Mouse (Mus musculus) intestine, embryonic 14.5 days (tissue): Measurements from ENCODE around the gene Kif3c. TPM values are rescaled to one million over a fixed set of nuclear protein-coding genes. Genes with fewer than 3 reads are reported as not detected.

Experiments used
- ATAC-seq: fragments of 200-750 bp; cut with Nextera tagmentation; replicated peaks from 2 replicates; pipeline ENCODE4 v1.8.0; 2017; ENCODE audit warnings: low read depth, moderate number of reproducible peaks, moderate TSS enrichment, moderate library complexity; ENCODE audit not compliant: low FRiP score, low TSS enrichment
- DNase-seq: peaks from one replicate; pipeline ENCODE4 v3.0.0-alpha.2; 2018; ENCODE audit warnings: low spot score
- H3K27ac ChIP-seq: fragments of 300-500 bp; sonication (generic); 2 replicates; pipeline ENCODE4 v1.5.1; 2014; ENCODE audit warnings: low read depth, mild to moderate bottlenecking, control low read depth
- H3K27me3 ChIP-seq: fragments of 300-500 bp; sonication (generic); replicated peaks from 2 replicates; pipeline ENCODE4 v1.6.1; 2014; ENCODE audit warnings: low read length, control low read depth; ENCODE audit not compliant: control insufficient read depth, insufficient read depth
- H3K36me3 ChIP-seq: fragments of 300-500 bp; sonication (generic); 2 replicates; pipeline ENCODE4 v1.6.1; 2014; ENCODE audit warnings: low read length, control low read depth; ENCODE audit not compliant: control insufficient read depth, insufficient read depth
- H3K4me1 ChIP-seq: fragments of 300-500 bp; sonication (generic); replicated peaks from 2 replicates; pipeline ENCODE4 v1.6.1; 2014; ENCODE audit warnings: low read length, control low read depth, mixed read lengths; ENCODE audit not compliant: control insufficient read depth, insufficient read depth
- H3K4me2 ChIP-seq: fragments of 300-500 bp; sonication (generic); 2 replicates; pipeline ENCODE4 v1.6.1; 2014; ENCODE audit warnings: low read length
- H3K4me3 ChIP-seq: fragments of 300-500 bp; sonication (generic); 2 replicates; pipeline ENCODE4 v1.5.1; 2014; ENCODE audit warnings: low read depth, low read length, control low read depth, mixed read lengths
- H3K9ac ChIP-seq: fragments of 300-500 bp; sonication (generic); 2 replicates; pipeline ENCODE4 v1.6.1; 2014; ENCODE audit warnings: mild to moderate bottlenecking, low read length
- H3K9me3 ChIP-seq: fragments of 300-500 bp; sonication (generic); 2 replicates; pipeline ENCODE4 v1.6.1; 2016; ENCODE audit warnings: low read length, control low read depth; ENCODE audit not compliant: control insufficient read depth
- WGBS: fragments of 180-500 bp; shearing (Covaris S2); extraction: QIAGEN DNeasy Blood & Tissue Kit; methylation state at CpG from one replicate; pipeline ENCODE4 v1.1.7; 2014; 5-methylcytosine and 5-hydroxymethylcytosine counted together
- polyA plus RNA-seq: library from polyadenylated mRNA; unstranded; fragments of >200 nt; fragmentation: Nextera tagmentation; extraction: Ambion mirVana; gene quantifications from 2 replicates; pipeline ENCODE4 v1.2.1, GENCODE M21; 2014

Kif3c gene
- polyA plus RNA-seq, 1 experiment from 2014 or later: 11.5 TPM

GRCm38 (mm10) chr12:3345038-3345437 lies 19.9 kb upstream of the Kif3c start:
- Histone ChIP-seq H3K9me3 (no peaks in the 10 kb centered on the region), H3K9ac (no peak overlapping the region), H3K27me3 (no peaks in the 10 kb centered on the region), H3K27ac (no peak overlapping the region), H3K4me2 (no peak overlapping the region), H3K4me1 (no peaks in the 10 kb centered on the region), H3K36me3 (no peaks in the 10 kb centered on the region), H3K4me3 (no peak overlapping the region)
- no peak for ATAC-seq
- 81% methylated on average over 5 of the region's 5 CpGs for WGBS
- DNase-seq: no peak

GRCm38 (mm10) chr12:3347682-3348081 lies 17.2 kb upstream of the Kif3c start:
- Histone ChIP-seq H3K9ac (no peak overlapping the region), H3K4me1 (no peaks in the 10 kb centered on the region), H3K4me3 (no peak overlapping the region), H3K4me2 (no peak overlapping the region), H3K27me3 (no peaks in the 10 kb centered on the region), H3K27ac (no peak overlapping the region), H3K9me3 (no peaks in the 10 kb centered on the region), H3K36me3 (no peaks in the 10 kb centered on the region)
- ATAC-seq (no peak), DNase-seq (no peak)

- Histone ChIP-seq H3K4me3 (no peak overlapping the region), H3K36me3 (no peaks in the 10 kb centered on the region), H3K27me3 (no peaks in the 10 kb centered on the region), H3K4me2 (no peak overlapping the region), H3K4me1 (no peaks in the 10 kb centered on the region), H3K9ac (no peak overlapping the region), H3K9me3 (no peaks in the 10 kb centered on the region), H3K27ac (no peak overlapping the region)
- WGBS: 78% methylated on average over 3 of the region's 3 CpGs
- no peak for ATAC-seq
- no peak for DNase-seq
Observed at GRCm38 (mm10) chr12:3349387-3349786, 15.5 kb upstream of the Kif3c start.

GRCm38 (mm10) chr12:3350136-3350535 lies 14.8 kb upstream of the Kif3c start:
- no peak overlapping the region for H3K9ac ChIP-seq
- H3K27ac ChIP-seq: no peak overlapping the region
- ATAC-seq: no peak
- no peaks in the 10 kb centered on the region for H3K9me3 ChIP-seq
- H3K27me3 ChIP-seq: no peaks in the 10 kb centered on the region
- no peaks in the 10 kb centered on the region for H3K36me3 ChIP-seq
- H3K4me3 ChIP-seq: no peak overlapping the region
- H3K4me2 ChIP-seq: no peak overlapping the region
- WGBS: 72% methylated on average over 5 of the region's 5 CpGs
- no peaks in the 10 kb centered on the region for H3K4me1 ChIP-seq
- no peak for DNase-seq

GRCm38 (mm10) chr12:3352216-3352615 lies 12.7 kb upstream of the Kif3c start:
- no peaks in the 10 kb centered on the region for H3K27me3 ChIP-seq
- H3K4me3 ChIP-seq: no peak overlapping the region
- no peaks in the 10 kb centered on the region for H3K9me3 ChIP-seq
- no peak overlapping the region for H3K27ac ChIP-seq
- ATAC-seq (no peak), DNase-seq (no peak)
- 74% methylated on average over 6 of the region's 6 CpGs for WGBS
- no peaks in the 10 kb centered on the region for H3K36me3 ChIP-seq
- H3K4me1 ChIP-seq: no peaks in the 10 kb centered on the region
- no peak overlapping the region for H3K4me2 ChIP-seq
- no peak overlapping the region for H3K9ac ChIP-seq

- H3K27me3 ChIP-seq: no peaks in the 10 kb centered on the region
- no peaks in the 10 kb centered on the region for H3K9me3 ChIP-seq
- H3K4me1 ChIP-seq: no peaks in the 10 kb centered on the region
- no peak for ATAC-seq
- no peak overlapping the region for H3K4me2 ChIP-seq
- no peaks in the 10 kb centered on the region for H3K36me3 ChIP-seq
- DNase-seq: no peak
- no peak overlapping the region for H3K9ac ChIP-seq
- no peak overlapping the region for H3K4me3 ChIP-seq
- WGBS: 84% methylated on average over 8 of the region's 8 CpGs
- H3K27ac ChIP-seq: no peak overlapping the region
Observed at GRCm38 (mm10) chr12:3355068-3355467, 9.9 kb upstream of the Kif3c start.

- DNase-seq (no peak), ATAC-seq (no peak)
- Histone ChIP-seq H3K9ac (0 out of 2 replicates have a peak overlapping the region, but pooled peaks have one; percentile 20), H3K4me1 (no peaks in the 10 kb centered on the region), H3K27me3 (no peaks in the 10 kb centered on the region), H3K9me3 (no peaks in the 10 kb centered on the region), H3K4me3 (peak overlapping the region; percentile 13; the same call in 1 of the 2 replicates), H3K36me3 (no peaks in the 10 kb centered on the region), H3K27ac (no peak overlapping the region), H3K4me2 (peak overlapping the region; percentile 23)
- 54% methylated on average over 16 of the region's 16 CpGs for WGBS
Observed at GRCm38 (mm10) chr12:3356824-3357223, 8.1 kb upstream of the Kif3c start.

- Histone ChIP-seq H3K27ac (no peak overlapping the region), H3K9ac (no peak overlapping the region), H3K4me3 (no peak overlapping the region), H3K36me3 (no peaks in the 10 kb centered on the region), H3K27me3 (no peaks in the 10 kb centered on the region), H3K9me3 (no peaks in the 10 kb centered on the region), H3K4me1 (no peaks in the 10 kb centered on the region), H3K4me2 (no peak overlapping the region)
- ATAC-seq (no peak), DNase-seq (peak; percentile 87)
- 28% methylated on average over 3 of the region's 3 CpGs for WGBS
Observed at GRCm38 (mm10) chr12:3359302-3359701, 5.6 kb upstream of the Kif3c start.

- DNase-seq (no peak), ATAC-seq (no peak)
- H3K4me3 ChIP-seq: no peak overlapping the region
- 79% methylated on average over 2 of the region's 2 CpGs for WGBS
- no peaks in the 10 kb centered on the region for H3K9me3 ChIP-seq
- no peaks in the 10 kb centered on the region for H3K27me3 ChIP-seq
- no peak overlapping the region for H3K27ac ChIP-seq
- H3K36me3 ChIP-seq: no peaks in the 10 kb centered on the region
- H3K4me1 ChIP-seq: no peaks in the 10 kb centered on the region
- no peak overlapping the region for H3K9ac ChIP-seq
- no peak overlapping the region for H3K4me2 ChIP-seq
Observed at GRCm38 (mm10) chr12:3360043-3360442, 4.9 kb upstream of the Kif3c start.
